Mouse (Mus musculus) kidney, embryonic 15.5 days (tissue): Measurements from ENCODE around the gene Gm12184. TPM values are rescaled to one million over a fixed set of nuclear protein-coding genes. Genes with fewer than 3 reads are reported as not detected.
A peak's percentile ranks its signal among the peaks of the same experiment; 100 is the strongest.
"Not testable (repeated sequence)": the region's sequence is repeated elsewhere in the genome, so short reads cannot be mapped to it uniquely, and the experiment has no call there.

ENCODE experiments used
- ATAC-seq: fragments of 200-750 bp; cut with Nextera tagmentation; replicated peaks from 2 replicates; pipeline ENCODE4 v1.8.0; 2017; ENCODE audit warnings: moderate TSS enrichment; ENCODE audit not compliant: low FRiP score
- H3K27ac ChIP-seq: fragments of 300-500 bp; sonication (generic); 2 replicates; pipeline ENCODE4 v1.5.1; 2015; ENCODE audit warnings: mild to moderate bottlenecking, inconsistent platforms
- H3K27me3 ChIP-seq: fragments of 300-500 bp; sonication (generic); 2 replicates; pipeline ENCODE4 v1.6.1; 2015; ENCODE audit warnings: inconsistent platforms
- H3K36me3 ChIP-seq: fragments of 300-500 bp; sonication (generic); 2 replicates; pipeline ENCODE4 v1.6.1; 2015; ENCODE audit warnings: inconsistent platforms
- H3K4me1 ChIP-seq: fragments of 300-500 bp; sonication (generic); 2 replicates; pipeline ENCODE4 v1.6.1; 2015; ENCODE audit warnings: inconsistent platforms
- H3K4me2 ChIP-seq: fragments of 300-500 bp; sonication (generic); 2 replicates; pipeline ENCODE4 v1.6.1; 2015; ENCODE audit warnings: moderate library complexity, mild to moderate bottlenecking, inconsistent platforms
- H3K4me3 ChIP-seq: fragments of 300-500 bp; sonication (generic); replicated peaks from 2 replicates; pipeline ENCODE4 v1.5.1; 2015; ENCODE audit warnings: mild to moderate bottlenecking, inconsistent platforms
- H3K9ac ChIP-seq: fragments of 300-500 bp; sonication (generic); 2 replicates; pipeline ENCODE4 v1.6.1; 2015; ENCODE audit warnings: mild to moderate bottlenecking, inconsistent platforms
- H3K9me3 ChIP-seq: fragments of 300-500 bp; sonication (generic); replicated peaks from 2 replicates; pipeline ENCODE4 v1.6.1; 2016; ENCODE audit warnings: inconsistent platforms
- WGBS: fragments of 180-500 bp; shearing (Covaris S2); methylation state at CpG from one replicate; pipeline ENCODE4 v1.1.7; 2015; ENCODE audit warnings: mixed read lengths; 5-methylcytosine and 5-hydroxymethylcytosine counted together
- polyA plus RNA-seq: library from polyadenylated mRNA; unstranded; fragments of >200 nt; fragmentation: Nextera tagmentation; extraction: Ambion mirVana; gene quantifications from 2 replicates; pipeline ENCODE4 v1.2.1, GENCODE M21; 2015

Gm12184 gene
- polyA plus RNA-seq, 1 experiment from 2014 or later = 1.6 TPM

DNA sequence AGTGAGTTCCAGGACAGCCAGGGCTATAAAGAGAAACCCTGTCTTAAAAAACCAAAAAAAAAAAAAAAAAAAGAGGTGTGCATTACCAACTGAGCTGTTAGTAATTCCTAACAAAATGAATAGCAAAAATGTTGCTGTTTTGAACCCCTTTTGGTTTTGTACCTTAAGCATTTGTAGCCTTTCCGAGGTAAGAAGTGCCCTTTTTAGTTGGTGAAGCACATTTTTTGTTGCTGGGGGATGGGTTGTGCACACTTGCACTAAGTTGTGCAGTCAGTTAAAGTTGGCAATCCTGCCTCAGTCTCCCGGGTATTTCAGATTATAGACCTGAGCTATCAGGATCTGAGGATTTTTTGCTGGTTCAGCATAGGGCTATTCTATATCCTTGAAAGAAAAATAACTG, 21.5 kb downstream of the Gm12184 start:
- Histone ChIP-seq H3K9ac (no peak overlapping the region), H3K4me3 (no peak overlapping the region), H3K36me3 (peaks cover 87% of the 10 kb centered on the region), H3K27me3 (no peaks in the 10 kb centered on the region), H3K9me3 (no peaks in the 10 kb centered on the region), H3K27ac (no peak overlapping the region), H3K4me2 (no peak overlapping the region), H3K4me1 (peaks cover 21% of the 10 kb centered on the region)
- WGBS = 89% methylated on average over 2 of the region's 2 CpGs
- no peak for ATAC-seq

DNA sequence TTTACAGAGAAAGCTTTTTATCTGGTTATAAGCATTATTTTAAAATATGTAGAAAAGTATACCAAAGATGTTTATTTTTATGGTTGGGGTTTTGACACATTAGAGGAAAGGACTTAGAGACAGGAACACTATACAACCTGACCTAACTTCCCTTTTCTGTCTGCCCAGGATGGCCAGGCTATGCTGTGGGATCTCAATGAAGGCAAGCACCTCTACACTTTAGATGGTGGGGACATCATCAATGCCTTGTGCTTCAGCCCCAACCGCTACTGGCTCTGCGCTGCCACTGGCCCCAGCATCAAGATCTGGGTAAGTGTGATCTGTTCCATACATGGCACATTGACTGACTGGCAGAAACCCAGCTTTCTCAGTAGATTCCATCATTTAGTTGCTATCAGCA, 22.5 kb downstream of the Gm12184 start:
- no peaks in the 10 kb centered on the region for H3K9me3 ChIP-seq
- H3K4me2 ChIP-seq = no peak overlapping the region
- H3K9ac ChIP-seq = no peak overlapping the region
- H3K36me3 ChIP-seq = peaks cover 78% of the 10 kb centered on the region
- H3K4me1 ChIP-seq = peaks cover 20% of the 10 kb centered on the region
- H3K4me3 ChIP-seq = no peak overlapping the region
- ATAC-seq = no peak
- H3K27ac ChIP-seq = no peak overlapping the region
- 95% methylated on average over 2 of the region's 2 CpGs for WGBS
- H3K27me3 ChIP-seq = no peaks in the 10 kb centered on the region

DNA sequence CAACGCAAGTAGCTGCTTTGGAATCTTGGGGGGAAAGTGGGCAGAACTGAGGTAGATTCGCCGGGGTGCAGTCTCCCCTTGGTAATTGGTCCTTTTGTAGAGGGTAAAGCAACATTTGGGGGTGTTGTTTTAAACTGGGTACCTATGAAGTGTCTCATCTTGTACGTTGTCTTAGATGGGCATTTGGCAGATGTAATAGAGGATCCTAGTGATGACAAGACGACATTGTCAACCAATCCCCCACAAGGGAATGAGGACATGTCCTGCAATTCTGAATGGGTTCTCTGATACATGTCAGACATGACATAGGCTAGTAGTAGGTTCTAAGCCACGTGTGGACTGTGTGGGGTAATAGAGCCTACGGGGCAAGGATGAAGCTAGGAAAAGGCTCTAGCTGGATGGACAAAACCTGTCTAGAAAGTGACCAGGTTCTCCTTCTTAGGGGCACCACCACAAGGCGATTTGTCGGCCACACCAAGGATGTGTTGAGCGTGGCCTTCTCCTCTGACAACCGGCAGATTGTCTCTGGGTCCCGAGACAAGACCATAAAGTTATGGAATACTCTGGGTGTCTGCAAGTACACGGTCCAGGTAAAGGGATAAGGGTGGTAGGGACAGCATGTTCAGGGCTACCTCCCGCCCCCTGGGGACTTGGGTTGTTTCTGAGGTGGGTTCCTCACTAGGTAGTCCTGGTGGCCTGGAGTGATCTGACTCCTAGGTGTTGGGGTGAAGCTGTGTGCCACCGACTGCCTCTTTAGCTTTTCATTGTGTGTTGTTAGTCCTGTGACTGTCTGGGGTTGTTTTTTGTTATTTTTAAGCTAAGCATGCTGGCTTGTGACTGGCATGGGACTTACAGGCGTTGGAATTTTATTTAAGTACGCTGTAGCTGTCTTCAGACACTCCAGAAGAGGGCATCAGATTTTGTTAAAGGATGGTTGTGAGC, 24.4 kb downstream of the Gm12184 start:
- H3K4me2 ChIP-seq = peak overlapping the region; percentile 70
- no peaks in the 10 kb centered on the region for H3K27me3 ChIP-seq
- H3K27ac ChIP-seq = 0 out of 2 replicates have a peak overlapping the region, but pooled peaks have one; percentile 33
- H3K4me1 ChIP-seq = peaks cover 29% of the 10 kb centered on the region
- ATAC-seq = no peak
- peak overlapping the region; percentile 88 for H3K4me3 ChIP-seq
- no peaks in the 10 kb centered on the region for H3K9me3 ChIP-seq
- H3K36me3 ChIP-seq = peaks cover 59% of the 10 kb centered on the region
- H3K9ac ChIP-seq = peak overlapping the region; percentile 86
- WGBS = 73% methylated on average over 17 of the region's 17 CpGs

DNA sequence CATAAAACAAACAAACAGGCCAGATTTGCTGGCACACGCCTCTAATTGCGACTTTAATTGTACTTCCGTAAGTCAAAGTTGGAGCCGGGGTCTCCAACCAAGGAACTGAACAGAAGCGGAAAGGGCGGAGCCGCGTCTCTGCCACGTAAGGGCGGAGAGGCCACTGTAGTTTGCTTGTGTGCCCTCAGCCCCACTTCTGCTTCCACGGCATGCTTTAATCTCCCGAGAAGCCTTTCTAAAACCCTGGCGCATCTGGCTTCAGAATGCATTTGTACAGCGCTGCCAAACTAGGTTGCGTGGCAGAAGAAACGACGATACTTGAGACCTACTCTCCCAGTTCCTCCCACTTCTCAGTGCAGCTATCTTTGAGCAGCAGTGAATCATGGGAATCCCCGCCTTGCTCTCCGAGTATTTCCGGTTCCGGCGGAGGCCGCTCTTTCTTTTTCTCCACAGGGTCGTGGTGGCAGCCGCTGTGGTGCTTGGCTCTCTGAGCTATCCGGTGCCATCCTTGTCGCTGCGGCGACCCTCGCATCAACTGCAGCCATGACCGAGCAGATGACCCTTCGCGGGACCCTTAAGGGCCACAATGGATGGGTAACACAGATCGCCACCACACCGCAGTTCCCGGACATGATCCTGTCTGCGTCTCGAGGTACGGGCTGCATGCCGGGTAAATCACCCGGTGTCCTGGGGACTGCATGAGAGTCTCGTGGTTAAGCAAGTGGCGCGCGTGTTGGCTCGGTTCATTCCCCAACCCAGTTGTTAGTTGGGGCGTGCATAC, 26.3 kb downstream of the Gm12184 start, which contains the start of gene Rack1:
Gene Rack1 (plus strand): TSS at position 412 of the 781 bp plus-strand sequence.
- under 1% methylated on average over 47 of the region's 47 CpGs for WGBS
- Histone ChIP-seq H3K4me2 (peak within 1 kb of the TSS; percentile 70), H3K36me3 (peaks cover 39% of the 10 kb centered on the region), H3K4me3 (peak within 1 kb of the TSS; percentile 88), H3K27ac (peak within 1 kb of the TSS; percentile 99), H3K9me3 (no peaks in the 10 kb centered on the region), H3K27me3 (no peaks in the 10 kb centered on the region), H3K4me1 (peaks cover 29% of the 10 kb centered on the region), H3K9ac (peak within 1 kb of the TSS; percentile 86)
- ATAC-seq = peak; percentile 92

DNA sequence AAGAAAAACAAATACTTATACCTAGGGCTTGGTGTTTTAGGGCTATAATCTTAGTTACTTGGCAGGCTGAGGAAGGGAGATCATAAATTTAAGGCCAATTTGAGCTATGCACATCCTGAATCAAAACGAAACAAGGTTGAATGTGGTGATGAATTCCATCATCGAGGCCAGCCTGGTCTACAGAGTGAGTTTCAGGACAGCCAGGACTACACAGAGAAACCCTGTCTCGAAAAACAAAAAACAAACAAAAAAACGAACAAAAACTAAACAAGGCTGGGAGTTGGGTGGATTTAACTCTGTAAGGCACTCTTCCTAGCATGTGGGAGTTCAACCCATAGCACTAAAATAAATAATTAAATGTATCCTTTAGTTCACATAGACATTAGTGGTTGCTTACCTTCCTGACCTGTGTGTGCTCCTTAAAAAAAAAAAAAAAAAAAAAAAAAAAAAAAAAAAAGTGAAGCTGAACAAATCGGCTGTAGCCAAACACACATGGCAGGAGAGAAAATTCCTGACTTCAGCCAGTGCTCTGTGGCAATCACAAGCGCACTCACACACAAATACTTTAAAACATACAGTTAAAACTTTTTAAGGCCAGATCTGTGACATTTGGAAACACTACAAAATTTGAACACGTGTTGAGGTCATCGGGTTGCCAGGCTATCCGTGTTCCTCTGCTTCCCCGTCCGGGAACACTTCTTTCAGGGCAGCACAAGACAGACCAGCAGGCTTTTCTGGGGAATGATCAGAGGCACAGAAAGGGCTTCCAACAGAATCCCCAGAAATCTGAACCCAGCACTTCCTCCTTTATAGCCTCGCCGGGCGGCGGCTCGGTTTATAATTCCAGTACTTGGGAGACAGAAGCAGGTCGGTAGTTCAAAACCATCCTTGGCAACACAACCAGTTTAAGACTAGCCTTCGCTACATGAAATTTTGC, 27.2 kb downstream of the Gm12184 start:
- Histone ChIP-seq H3K27ac (peak overlapping the region; percentile 99), H3K9ac (peak overlapping the region; percentile 86), H3K36me3 (peaks cover 30% of the 10 kb centered on the region), H3K4me1 (peaks cover 29% of the 10 kb centered on the region), H3K4me3 (peak overlapping the region; percentile 88), H3K4me2 (peak overlapping the region; percentile 70), H3K27me3 (no peaks in the 10 kb centered on the region), H3K9me3 (no peaks in the 10 kb centered on the region)
- 6% methylated on average over 18 of the region's 18 CpGs for WGBS
- peak; percentile 23; the same call in 1 of the 2 replicates for ATAC-seq

DNA sequence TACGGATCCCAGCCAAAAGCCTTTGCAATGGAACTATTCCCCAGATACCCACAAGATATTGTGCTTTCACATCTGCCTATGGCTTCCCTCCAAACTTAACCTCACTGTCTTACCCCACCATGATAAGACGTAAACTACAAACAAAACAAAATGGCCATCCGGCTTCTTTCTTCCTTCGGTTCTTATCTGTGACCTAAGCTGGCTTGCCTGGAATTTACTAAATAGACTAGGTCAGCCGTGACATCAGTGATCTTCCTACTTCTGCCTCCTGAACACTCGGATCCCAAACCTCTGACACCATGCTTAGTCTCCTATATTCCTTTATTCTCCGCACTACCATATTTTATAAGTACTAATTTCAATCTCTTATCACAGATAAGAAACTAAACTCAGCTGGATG, 28.1 kb downstream of the Gm12184 start:
- Histone ChIP-seq H3K4me1 (peaks cover 29% of the 10 kb centered on the region), H3K27ac (no peak overlapping the region), H3K9ac (peak overlapping the region; percentile 26), H3K4me3 (0 out of 2 replicates have a peak overlapping the region, but pooled peaks have one; percentile 88), H3K4me2 (peak overlapping the region; percentile 70), H3K9me3 (no peaks in the 10 kb centered on the region), H3K27me3 (no peaks in the 10 kb centered on the region), H3K36me3 (peaks cover 21% of the 10 kb centered on the region)
- WGBS = 81% methylated on average over 7 of the region's 7 CpGs
- ATAC-seq = no peak

DNA sequence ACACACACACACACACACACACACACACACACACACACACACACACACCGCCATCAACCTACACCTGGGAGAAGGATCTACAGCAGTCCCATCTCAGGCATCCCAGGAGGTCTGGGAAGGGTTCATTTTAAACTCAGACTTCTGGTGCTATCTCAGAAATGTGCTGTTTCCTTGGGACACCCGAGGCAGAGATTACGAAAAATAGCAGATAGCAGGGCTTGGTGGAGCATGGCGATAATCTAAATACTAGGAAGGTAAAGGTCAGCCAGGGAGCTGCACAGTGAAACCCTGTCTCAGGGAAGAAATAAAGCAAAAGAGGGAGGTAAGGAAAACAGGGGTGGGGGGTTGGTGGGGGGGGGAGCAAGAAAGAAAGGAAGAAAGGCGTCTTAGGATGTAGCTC, 29.2 kb downstream of the Gm12184 start:
- Histone ChIP-seq H3K9ac (no peak overlapping the region), H3K36me3 (peaks cover 11% of the 10 kb centered on the region), H3K27ac (no peak overlapping the region), H3K4me3 (no peak overlapping the region), H3K4me2 (no peak overlapping the region), H3K27me3 (no peaks in the 10 kb centered on the region), H3K4me1 (peaks cover 23% of the 10 kb centered on the region), H3K9me3 (no peaks in the 10 kb centered on the region)
- no peak for ATAC-seq
- WGBS = 67% methylated on average over 5 of the region's 5 CpGs

DNA sequence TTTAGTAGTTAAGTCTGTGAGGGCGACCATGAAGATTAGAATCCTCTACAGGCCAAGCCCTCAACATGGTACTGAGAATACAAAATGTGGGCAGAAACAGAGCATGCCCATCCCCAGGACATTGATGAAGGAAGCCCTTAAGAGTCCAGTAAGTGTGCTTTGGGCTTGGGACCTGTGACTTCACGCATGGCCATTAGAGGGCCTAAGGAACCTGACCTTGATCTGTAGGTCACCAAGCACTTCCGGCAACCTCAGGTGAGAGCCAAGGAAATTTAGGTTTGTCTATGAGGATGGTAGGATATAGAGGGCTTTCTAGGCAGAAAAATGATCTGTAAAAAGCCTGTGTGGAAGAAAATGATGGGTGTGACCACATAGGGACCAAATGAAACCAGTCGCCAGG, 30.2 kb downstream of the Gm12184 start:
- H3K9ac ChIP-seq = no peak overlapping the region
- no peak for ATAC-seq
- peaks cover under 1% of the 10 kb centered on the region for H3K36me3 ChIP-seq
- no peaks in the 10 kb centered on the region for H3K9me3 ChIP-seq
- no peak overlapping the region for H3K4me3 ChIP-seq
- no peak overlapping the region for H3K4me2 ChIP-seq
- 78% methylated on average over 4 of the region's 4 CpGs for WGBS
- no peak overlapping the region for H3K27ac ChIP-seq
- H3K4me1 ChIP-seq = peaks cover 16% of the 10 kb centered on the region
- H3K27me3 ChIP-seq = no peaks in the 10 kb centered on the region

DNA sequence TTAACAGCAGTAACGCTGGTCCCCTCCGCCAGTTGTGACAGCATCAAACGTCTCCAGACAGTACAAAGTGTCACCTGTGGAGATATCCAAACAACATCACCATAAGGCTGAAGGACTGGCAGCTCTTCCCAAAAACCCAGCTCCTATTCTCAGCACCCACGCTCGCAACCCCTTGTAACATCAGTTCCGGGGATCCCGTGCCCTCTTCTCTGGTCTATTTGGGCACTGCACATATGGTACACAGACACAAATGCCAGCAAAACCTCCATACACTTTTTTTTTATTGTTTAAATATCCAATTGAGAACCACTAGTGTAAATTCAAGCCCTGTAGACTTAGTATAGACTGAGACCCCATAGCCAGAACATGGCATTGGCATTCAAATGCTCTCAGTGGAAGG, 31.2 kb downstream of the Gm12184 start:
- Histone ChIP-seq H3K4me1 (peaks cover 24% of the 10 kb centered on the region), H3K9ac (no peak overlapping the region), H3K4me2 (no peak overlapping the region), H3K27ac (no peak overlapping the region), H3K27me3 (no peaks in the 10 kb centered on the region), H3K36me3 (no peaks in the 10 kb centered on the region), H3K4me3 (no peak overlapping the region), H3K9me3 (no peaks in the 10 kb centered on the region)
- ATAC-seq = no peak
- WGBS = 90% methylated on average over 7 of the region's 7 CpGs

DNA sequence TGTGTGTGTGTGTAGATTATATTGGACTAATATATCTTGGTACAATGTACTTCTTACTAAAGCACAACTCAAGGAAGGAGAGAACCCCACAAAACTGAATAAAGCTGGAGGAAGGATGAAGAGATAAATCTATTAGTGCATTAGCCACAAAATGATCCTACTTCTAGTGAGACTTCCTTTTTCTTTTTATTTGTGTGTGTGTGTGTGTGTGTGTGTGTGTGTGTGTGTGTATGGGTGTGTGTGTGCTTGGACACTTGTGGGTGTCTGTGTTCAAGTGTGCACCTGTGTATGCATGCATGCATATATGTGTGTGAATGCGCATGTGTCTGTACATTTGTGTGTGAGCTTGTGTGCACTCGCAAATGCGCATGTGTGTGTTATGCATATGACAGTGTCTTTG, 33.3 kb downstream of the Gm12184 start:
- 95% methylated on average over 3 of the region's 3 CpGs for WGBS
- H3K27me3 ChIP-seq = no peaks in the 10 kb centered on the region
- H3K4me3 ChIP-seq = no peak overlapping the region
- no peak overlapping the region for H3K4me2 ChIP-seq
- H3K9ac ChIP-seq = no peak overlapping the region
- no peaks in the 10 kb centered on the region for H3K9me3 ChIP-seq
- ATAC-seq = no peak
- no peak overlapping the region for H3K27ac ChIP-seq
- H3K4me1 ChIP-seq = peaks cover 17% of the 10 kb centered on the region
- no peaks in the 10 kb centered on the region for H3K36me3 ChIP-seq

DNA sequence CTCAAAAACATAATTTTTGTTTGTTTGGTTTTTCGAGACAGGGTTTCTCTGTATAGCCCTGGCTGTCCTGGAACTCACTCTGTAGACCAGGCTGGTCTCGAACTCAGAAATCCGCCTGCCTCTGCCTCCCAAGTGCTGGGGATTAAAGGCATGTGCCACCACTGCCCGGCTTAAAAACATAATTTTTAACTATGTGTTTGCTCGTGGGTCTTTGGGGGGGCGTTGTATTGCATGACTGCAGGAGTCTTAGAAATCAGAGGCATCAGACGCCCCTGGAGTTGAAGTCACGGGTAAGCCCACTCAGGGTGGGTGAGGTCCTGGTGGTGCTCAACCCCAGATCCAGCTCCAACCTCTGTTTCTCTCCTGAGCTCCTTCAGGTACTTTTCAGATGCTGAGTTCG, 34.6 kb downstream of the Gm12184 start:
- not testable (repeated sequence) for H3K9ac ChIP-seq, H3K4me3 ChIP-seq, H3K4me2 ChIP-seq, ATAC-seq, H3K36me3 ChIP-seq, H3K27me3 ChIP-seq, H3K9me3 ChIP-seq, H3K27ac ChIP-seq
- WGBS = 87% methylated on average over 9 of the region's 9 CpGs
- peaks cover 19% of the 10 kb centered on the region for H3K4me1 ChIP-seq
